Mouse (Mus musculus): Measurements from ENCODE around the gene Fhl3. TPM values are rescaled to one million over a fixed set of nuclear protein-coding genes. Genes with fewer than 3 reads are reported as not detected.

Gene Fhl3
- polyA plus RNA-seq, 1 experiment from 2014 or later, result 2.5 TPM

MicroRNA genes within 50 kb of the gene (microRNA counts, 519-probe panel; counts per million panel counts)
- 1,586 counts per million, percentile 15 among the panel's probes with 10 or more counts for microRNA mmu-miR-697
- microRNA mmu-miR-698, result 60.7 counts per million

Small RNA genes lying within 50 kb of the gene (microRNA-seq; reads per million reads assigned to microRNA genes)
- gene Gm24721 (not detected), gene Mir697 (not detected), gene Mir698 (not detected)

Other genes starting within 250 kb of the Fhl3 start
- gene 3100002H09Rik, start 89.9 kb upstream of the Fhl3 start, polyA plus RNA-seq (2015; fragmentation: Nextera tagmentation; extraction: Ambion mirVana), result not detected in 2 replicates
- not detected in 2 replicates for gene Pou3f1, start 43.9 kb upstream of the Fhl3 start, polyA plus RNA-seq (2015; fragmentation: Nextera tagmentation; extraction: Ambion mirVana)
- 19.9 and 22.7 TPM in 2 replicates for gene Utp11, start 7.1 kb upstream of the Fhl3 start, polyA plus RNA-seq (2015; fragmentation: Nextera tagmentation; extraction: Ambion mirVana)
- gene Sf3a3, start 14.1 kb downstream of the Fhl3 start, polyA plus RNA-seq (2015; fragmentation: Nextera tagmentation; extraction: Ambion mirVana), result 49.4 and 54.4 TPM in 2 replicates
- gene Inpp5b, start 41.1 kb downstream of the Fhl3 start, polyA plus RNA-seq (2015; fragmentation: Nextera tagmentation; extraction: Ambion mirVana), result 32.7 and 39.1 TPM in 2 replicates
- gene Mtf1, start 101.4 kb downstream of the Fhl3 start, polyA plus RNA-seq (2015; fragmentation: Nextera tagmentation; extraction: Ambion mirVana), result 8.5 and 10.1 TPM in 2 replicates
- 10.6 and 12.5 TPM in 2 replicates for gene Yrdc, start 150.0 kb downstream of the Fhl3 start, polyA plus RNA-seq (2015; fragmentation: Nextera tagmentation; extraction: Ambion mirVana)
- 8.3 and 11.1 TPM in 2 replicates for gene 1110065P20Rik, start 150.5 kb downstream of the Fhl3 start, polyA plus RNA-seq (2015; fragmentation: Nextera tagmentation; extraction: Ambion mirVana)
- 0.02 TPM in 1 of 2 replicates, not detected in the other for gene Maneal, start 161.5 kb downstream of the Fhl3 start, polyA plus RNA-seq (2015; fragmentation: Nextera tagmentation; extraction: Ambion mirVana)
- gene Epha10, start 180.2 kb downstream of the Fhl3 start, polyA plus RNA-seq (2015; fragmentation: Nextera tagmentation; extraction: Ambion mirVana), result 0.02 TPM in 1 of 2 replicates, not detected in the other
- 4.3 TPM in 2 replicates for gene 9930104L06Rik, start 236.3 kb downstream of the Fhl3 start, polyA plus RNA-seq (2015; fragmentation: Nextera tagmentation; extraction: Ambion mirVana)
- 112 and 118 TPM in 2 replicates for gene Cdca8, start 238.6 kb downstream of the Fhl3 start, polyA plus RNA-seq (2015; fragmentation: Nextera tagmentation; extraction: Ambion mirVana)